Mouse (Mus musculus) heart, embryonic 15.5 days (tissue): ENCODE data around the gene Tmem219. TPM values are rescaled to one million over a fixed set of nuclear protein-coding genes. Genes with fewer than 3 reads are reported as not detected.

Experiments
- ATAC-seq: fragments of 200-750 bp; cut with Nextera tagmentation; replicated peaks from 2 replicates; pipeline ENCODE4 v1.8.0; 2017; ENCODE audit warnings: low read depth, moderate TSS enrichment; ENCODE audit not compliant: insufficient number of reproducible peaks, insufficient read depth, low FRiP score
- H3K27ac ChIP-seq: fragments of 300-500 bp; sonication (generic); 2 replicates; pipeline ENCODE4 v1.5.1; 2015; ENCODE audit warnings: mild to moderate bottlenecking, inconsistent platforms
- H3K27me3 ChIP-seq: fragments of 300-500 bp; sonication (generic); 2 replicates; pipeline ENCODE4 v1.6.1; 2015; ENCODE audit warnings: inconsistent platforms
- H3K36me3 ChIP-seq: fragments of 300-500 bp; sonication (generic); 2 replicates; pipeline ENCODE4 v1.6.1; 2015; ENCODE audit warnings: mild to moderate bottlenecking, inconsistent platforms
- H3K4me1 ChIP-seq: fragments of 300-500 bp; sonication (generic); replicated peaks from 2 replicates; pipeline ENCODE4 v1.6.1; 2015; ENCODE audit warnings: inconsistent platforms
- H3K4me2 ChIP-seq: fragments of 300-500 bp; sonication (generic); 2 replicates; pipeline ENCODE4 v1.6.1; 2015; ENCODE audit warnings: inconsistent platforms, mild to moderate bottlenecking, moderate library complexity
- H3K4me3 ChIP-seq: fragments of 300-500 bp; sonication (generic); 2 replicates; pipeline ENCODE4 v1.5.1; 2015; ENCODE audit warnings: mild to moderate bottlenecking, inconsistent platforms
- H3K9ac ChIP-seq: fragments of 300-500 bp; sonication (generic); 2 replicates; pipeline ENCODE4 v1.6.1; 2015; ENCODE audit warnings: mild to moderate bottlenecking, inconsistent platforms
- H3K9me3 ChIP-seq: fragments of 300-500 bp; sonication (generic); replicated peaks from 2 replicates; pipeline ENCODE4 v1.6.1; 2016; ENCODE audit warnings: inconsistent platforms
- WGBS: fragments of 180-500 bp; shearing (Covaris S2); methylation state at CpG from one replicate; pipeline ENCODE4 v1.1.7; 2015; ENCODE audit warnings: mixed read lengths; 5-methylcytosine and 5-hydroxymethylcytosine counted together
- polyA plus RNA-seq: library from polyadenylated mRNA; unstranded; fragments of >200 nt; fragmentation: Nextera tagmentation; extraction: Ambion mirVana; gene quantifications from 2 replicates; pipeline ENCODE4 v1.2.1, GENCODE M21; 2015

Gene Tmem219
- polyA plus RNA-seq, 1 experiment from 2014 or later, result 19.2 TPM

DNA sequence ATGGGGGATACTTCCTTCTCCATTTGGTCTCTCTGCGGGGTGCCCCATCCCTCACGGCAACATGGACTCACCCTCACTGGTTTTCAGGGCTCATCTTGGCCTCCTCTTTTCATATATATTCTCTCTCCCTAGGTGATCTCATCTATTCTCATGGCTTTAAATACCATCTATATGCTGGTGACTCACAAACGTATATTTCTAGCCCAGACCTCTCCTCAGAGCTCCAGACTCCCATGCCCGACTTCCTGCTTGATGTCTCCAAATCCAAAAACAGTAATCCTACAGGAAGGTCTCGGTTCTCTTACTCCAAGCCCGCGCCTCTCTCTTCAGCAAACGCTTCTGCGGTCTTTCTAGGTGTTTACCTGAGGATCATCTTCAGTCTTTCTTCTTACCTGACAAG is 79.4 kb downstream of the Tmem219 start:
- H3K4me3 ChIP-seq, result no peak overlapping the region
- H3K36me3 ChIP-seq, result no peaks in the 10 kb centered on the region
- 65% methylated on average over 9 of the region's 9 CpGs for WGBS
- no peak for ATAC-seq
- H3K4me1 ChIP-seq, result peaks cover 13% of the 10 kb centered on the region
- H3K27me3 ChIP-seq, result peaks cover 19% of the 10 kb centered on the region
- H3K9me3 ChIP-seq, result no peaks in the 10 kb centered on the region; the same call in 1 of the 2 replicates
- no peak overlapping the region for H3K4me2 ChIP-seq
- H3K9ac ChIP-seq, result no peak overlapping the region
- H3K27ac ChIP-seq, result no peak overlapping the region

Other genes starting within 250 kb of the Tmem219 start
- gene Sult1a1, start 246.5 kb downstream of the Tmem219 start, polyA plus RNA-seq, result 13.0 and 14.2 TPM in 2 replicates
- gene Bola2, start 227.5 kb downstream of the Tmem219 start, polyA plus RNA-seq, result 87.6 and 98.0 TPM in 2 replicates
- gene Slx1b, start 227.1 kb downstream of the Tmem219 start, polyA plus RNA-seq, result 6.7 and 7.7 TPM in 2 replicates
- 13.5 and 71.8 TPM in 2 replicates for gene Coro1a, start 215.1 kb downstream of the Tmem219 start, polyA plus RNA-seq
- gene Mapk3, start 163.3 kb downstream of the Tmem219 start, polyA plus RNA-seq, result 51.0 and 66.8 TPM in 2 replicates
- 1.2 and 1.3 TPM in 2 replicates for gene Gdpd3, start 156.6 kb downstream of the Tmem219 start, polyA plus RNA-seq
- gene Ypel3, start 146.0 kb downstream of the Tmem219 start, polyA plus RNA-seq, result 78.1 and 90.5 TPM in 2 replicates
- 0.34 and 0.41 TPM in 2 replicates for gene Tbx6, start 141.4 kb downstream of the Tmem219 start, polyA plus RNA-seq
- gene Ppp4c, start 130.4 kb downstream of the Tmem219 start, polyA plus RNA-seq, result 120 and 149 TPM in 2 replicates
- gene Fam57b, start 125.2 kb downstream of the Tmem219 start, polyA plus RNA-seq, result 0.69 and 1.3 TPM in 2 replicates
- not detected in 2 replicates for gene 4930451I11Rik, start 91.3 kb downstream of the Tmem219 start, polyA plus RNA-seq
- gene Doc2a, start 75.5 kb downstream of the Tmem219 start, polyA plus RNA-seq, result 0.53 TPM in 1 of 2 replicates, not detected in the other
- 14.3 and 24.2 TPM in 2 replicates for gene Hirip3, start 60.9 kb downstream of the Tmem219 start, polyA plus RNA-seq
- gene Ino80e, start 60.5 kb downstream of the Tmem219 start, polyA plus RNA-seq, result 50.4 and 56.9 TPM in 2 replicates
- gene Taok2, start 38.2 kb downstream of the Tmem219 start, polyA plus RNA-seq, result 29.0 and 36.4 TPM in 2 replicates
- gene Kctd13, start 6.0 kb upstream of the Tmem219 start, polyA plus RNA-seq, result 12.3 and 14.8 TPM in 2 replicates
- 0.08 and 0.20 TPM in 2 replicates for gene Asphd1, start 26.7 kb upstream of the Tmem219 start, polyA plus RNA-seq
- gene Sez6l2, start 27.6 kb upstream of the Tmem219 start, polyA plus RNA-seq, result 0.65 and 0.83 TPM in 2 replicates
- gene Cdipt, start 53.0 kb upstream of the Tmem219 start, polyA plus RNA-seq, result 67.4 and 86.6 TPM in 2 replicates
- 0.85 and 1.6 TPM in 2 replicates for gene Cdiptos, start 53.2 kb upstream of the Tmem219 start, polyA plus RNA-seq
- 14.5 and 18.1 TPM in 2 replicates for gene Mvp, start 91.7 kb upstream of the Tmem219 start, polyA plus RNA-seq
- gene Pagr1b, start 93.6 kb upstream of the Tmem219 start, polyA plus RNA-seq, result 0.74 TPM in 1 of 2 replicates, not detected in the other
- gene Pagr1a, start 94.4 kb upstream of the Tmem219 start, polyA plus RNA-seq, result 59.7 and 73.1 TPM in 2 replicates
- gene Gm42742, start 98.2 kb upstream of the Tmem219 start, polyA plus RNA-seq, result 15.7 and 16.6 TPM in 2 replicates
- 1.9 and 4.1 TPM in 2 replicates for gene Prrt2, start 98.3 kb upstream of the Tmem219 start, polyA plus RNA-seq
- gene Maz, start 104.1 kb upstream of the Tmem219 start, polyA plus RNA-seq, result 35.6 and 53.7 TPM in 2 replicates
- 67.5 and 81.9 TPM in 2 replicates for gene Kif22, start 119.6 kb upstream of the Tmem219 start, polyA plus RNA-seq
- not detected in 2 replicates for gene Zg16, start 164.4 kb upstream of the Tmem219 start, polyA plus RNA-seq
- 1.6 and 6.7 TPM in 2 replicates for gene AI467606, start 168.4 kb upstream of the Tmem219 start, polyA plus RNA-seq
- 1.8 and 2.6 TPM in 2 replicates for gene Qprt, start 199.3 kb upstream of the Tmem219 start, polyA plus RNA-seq
- gene Spn, start 214.9 kb upstream of the Tmem219 start, polyA plus RNA-seq, result 0.23 and 1.5 TPM in 2 replicates